Mouse (Mus musculus): Measurements from ENCODE around the gene Stum. TPM values are rescaled to one million over a fixed set of nuclear protein-coding genes. Genes with fewer than 3 reads are reported as not detected.

Stum gene
- total and polyA plus RNA-seq, 3 experiments, result 2.0 to 3.7 (median 2.8) TPM

- Histone ChIP-seq H3K27me3 (ENCODE audit: control insufficient read depth, insufficient read depth, low read length) (no peaks in the 10 kb centered on the region), H3K4me1 (ENCODE audit: control insufficient read depth, insufficient read depth, low read length) (no peaks in the 10 kb centered on the region), H3K79me2 (replicated peaks; ENCODE audit: control insufficient read depth, insufficient read depth, low read length) (no peaks in the 10 kb centered on the region), H3K36me3 (ENCODE audit: control insufficient read depth, insufficient read depth, low read length) (no peaks in the 10 kb centered on the region), H3K9ac (ENCODE audit: low read depth, low read length) (no peak overlapping the region), H3K4me3 (no peak overlapping the region), H3K27ac (no peak overlapping the region)
- TF ChIP-seq CTCF (IDR thresholded peaks at IDR 0.05), result no peak
- TF ChIP-seq POLR2A (IDR thresholded peaks at IDR 0.05; ENCODE audit: insufficient read depth, low read depth, low read length), result no peak
- no peak for TF ChIP-seq EP300 (IDR thresholded peaks at IDR 0.05; ENCODE audit: insufficient read depth, low read depth, low read length)
- 71% methylated on average over 5 of the region's 5 CpGs for WGBS
- no peak for DNase-seq
- intact Hi-C loops (cut with DNase I), result no loop called here
Measured at GRCm38 (mm10) chr1:180504899-180505298, 21.6 kb upstream of the Stum start.

DNA sequence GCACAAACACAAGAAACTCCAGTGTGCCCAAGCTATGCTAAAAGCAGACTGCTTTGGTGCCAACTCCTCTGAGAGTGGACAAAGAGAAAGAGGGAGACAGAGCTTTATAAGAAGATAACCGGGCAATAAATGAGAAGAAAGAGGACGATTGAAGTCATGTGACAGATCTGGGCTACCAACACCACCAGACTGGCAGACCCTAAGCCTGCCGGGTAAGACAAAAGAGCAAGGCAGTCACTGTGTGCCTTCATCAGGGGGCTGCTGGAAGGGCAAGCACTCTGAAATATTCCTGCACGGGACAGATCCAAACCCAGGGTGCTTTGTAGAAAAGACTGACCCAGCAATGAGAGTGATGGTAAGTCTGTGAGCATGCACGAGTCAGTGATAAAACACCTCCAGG, 20.2 kb upstream of the Stum start:
- Histone ChIP-seq H3K36me3 (ENCODE audit: control insufficient read depth, insufficient read depth, low read length) (no peaks in the 10 kb centered on the region), H3K79me2 (replicated peaks; ENCODE audit: control insufficient read depth, insufficient read depth, low read length) (no peaks in the 10 kb centered on the region), H3K9ac (ENCODE audit: low read depth, low read length) (no peak overlapping the region), H3K27ac (no peak overlapping the region), H3K27me3 (ENCODE audit: control insufficient read depth, insufficient read depth, low read length) (no peaks in the 10 kb centered on the region), H3K4me3 (no peak overlapping the region), H3K4me1 (ENCODE audit: control insufficient read depth, insufficient read depth, low read length) (no peaks in the 10 kb centered on the region)
- no peak for DNase-seq
- intact Hi-C loops (cut with DNase I), result no loop called here
- TF ChIP-seq EP300 (IDR thresholded peaks at IDR 0.05; ENCODE audit: insufficient read depth, low read depth, low read length) (no peak), CTCF (IDR thresholded peaks at IDR 0.05) (no peak), POLR2A (IDR thresholded peaks at IDR 0.05; ENCODE audit: insufficient read depth, low read depth, low read length) (no peak)
- 69% methylated on average over 5 of the region's 5 CpGs for WGBS

DNA sequence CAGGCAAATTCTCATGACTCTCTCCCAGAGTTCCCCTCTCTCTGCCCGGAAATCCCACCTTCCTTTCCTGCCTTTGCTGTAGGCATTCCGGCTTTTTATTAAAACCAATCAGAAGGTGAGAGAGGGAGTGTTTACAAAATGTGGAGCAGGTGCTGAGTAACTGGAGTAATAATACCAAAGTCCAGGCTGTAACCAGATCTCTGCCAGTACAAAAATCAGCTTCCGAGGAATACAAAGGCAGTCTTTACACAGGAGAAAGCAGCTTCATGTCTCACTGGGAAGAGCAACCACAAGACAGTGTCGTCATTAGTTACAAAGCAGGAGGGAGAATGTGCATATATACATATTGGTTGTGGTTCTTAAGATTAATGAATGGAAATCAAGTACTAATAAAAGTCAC, 19.3 kb upstream of the Stum start:
- H3K4me3 ChIP-seq, result no peak overlapping the region
- no peak overlapping the region for H3K9ac ChIP-seq (ENCODE audit: low read depth, low read length)
- no peaks in the 10 kb centered on the region for H3K36me3 ChIP-seq (ENCODE audit: control insufficient read depth, insufficient read depth, low read length)
- no peaks in the 10 kb centered on the region for H3K79me2 ChIP-seq (replicated peaks; ENCODE audit: control insufficient read depth, insufficient read depth, low read length)
- no peak for DNase-seq
- no peaks in the 10 kb centered on the region for H3K27me3 ChIP-seq (ENCODE audit: control insufficient read depth, insufficient read depth, low read length)
- intact Hi-C loops (cut with DNase I), result no loop called here
- no peak overlapping the region for H3K27ac ChIP-seq
- WGBS, result 70% methylated on average over 4 of the region's 4 CpGs
- no peaks in the 10 kb centered on the region for H3K4me1 ChIP-seq (ENCODE audit: control insufficient read depth, insufficient read depth, low read length)
- TF ChIP-seq CTCF (IDR thresholded peaks at IDR 0.05), result no peak
- TF ChIP-seq EP300 (IDR thresholded peaks at IDR 0.05; ENCODE audit: insufficient read depth, low read depth, low read length), result no peak
- no peak for TF ChIP-seq POLR2A (IDR thresholded peaks at IDR 0.05; ENCODE audit: insufficient read depth, low read depth, low read length)

DNA sequence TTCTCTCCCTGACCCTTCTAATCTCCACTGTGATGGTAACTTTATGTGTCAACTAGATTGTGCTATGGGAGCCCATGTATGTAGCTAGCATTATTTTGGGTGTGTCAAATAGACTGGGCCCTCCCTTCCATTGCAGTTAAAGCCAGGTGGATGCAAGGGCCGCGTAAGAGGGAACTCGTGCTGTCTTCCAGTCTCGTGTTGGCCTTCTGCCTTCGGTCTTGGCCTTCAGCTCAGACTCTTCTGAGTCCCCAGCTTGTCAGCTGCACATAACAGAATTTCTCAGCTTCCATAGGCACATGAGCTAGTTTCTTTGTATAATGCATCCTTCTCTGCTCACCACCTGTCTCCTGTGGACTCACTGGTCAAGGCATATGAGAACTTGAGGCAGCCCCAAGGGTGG, 17.3 kb upstream of the Stum start:
- Histone ChIP-seq H3K9ac (ENCODE audit: low read depth, low read length) (no peak overlapping the region), H3K27ac (no peak overlapping the region), H3K79me2 (replicated peaks; ENCODE audit: control insufficient read depth, insufficient read depth, low read length) (no peaks in the 10 kb centered on the region), H3K27me3 (ENCODE audit: control insufficient read depth, insufficient read depth, low read length) (no peaks in the 10 kb centered on the region), H3K36me3 (ENCODE audit: control insufficient read depth, insufficient read depth, low read length) (no peaks in the 10 kb centered on the region), H3K4me1 (ENCODE audit: control insufficient read depth, insufficient read depth, low read length) (no peaks in the 10 kb centered on the region), H3K4me3 (no peak overlapping the region)
- no peak for DNase-seq
- 81% methylated on average over 5 of the region's 5 CpGs for WGBS
- intact Hi-C loops (cut with DNase I), result no loop called here
- TF ChIP-seq EP300 (IDR thresholded peaks at IDR 0.05; ENCODE audit: insufficient read depth, low read depth, low read length) (no peak), CTCF (IDR thresholded peaks at IDR 0.05) (no peak), POLR2A (IDR thresholded peaks at IDR 0.05; ENCODE audit: insufficient read depth, low read depth, low read length) (no peak)

GRCm38 (mm10) chr1:180500218-180500617, 16.9 kb upstream of the Stum start:
- no peak overlapping the region for H3K9ac ChIP-seq (ENCODE audit: low read depth, low read length)
- no peak overlapping the region for H3K27ac ChIP-seq
- no peak overlapping the region for H3K4me3 ChIP-seq
- no peak for DNase-seq
- TF ChIP-seq POLR2A (IDR thresholded peaks at IDR 0.05; ENCODE audit: insufficient read depth, low read depth, low read length) (no peak), CTCF (IDR thresholded peaks at IDR 0.05) (no peak), EP300 (IDR thresholded peaks at IDR 0.05; ENCODE audit: insufficient read depth, low read depth, low read length) (no peak)
- no peaks in the 10 kb centered on the region for H3K4me1 ChIP-seq (ENCODE audit: control insufficient read depth, insufficient read depth, low read length)
- no peaks in the 10 kb centered on the region for H3K27me3 ChIP-seq (ENCODE audit: control insufficient read depth, insufficient read depth, low read length)
- H3K79me2 ChIP-seq (replicated peaks; ENCODE audit: control insufficient read depth, insufficient read depth, low read length), result no peaks in the 10 kb centered on the region
- intact Hi-C loops (cut with DNase I), result no loop called here
- H3K36me3 ChIP-seq (ENCODE audit: control insufficient read depth, insufficient read depth, low read length), result no peaks in the 10 kb centered on the region
- 58% methylated on average over 4 of the region's 4 CpGs for WGBS

DNA sequence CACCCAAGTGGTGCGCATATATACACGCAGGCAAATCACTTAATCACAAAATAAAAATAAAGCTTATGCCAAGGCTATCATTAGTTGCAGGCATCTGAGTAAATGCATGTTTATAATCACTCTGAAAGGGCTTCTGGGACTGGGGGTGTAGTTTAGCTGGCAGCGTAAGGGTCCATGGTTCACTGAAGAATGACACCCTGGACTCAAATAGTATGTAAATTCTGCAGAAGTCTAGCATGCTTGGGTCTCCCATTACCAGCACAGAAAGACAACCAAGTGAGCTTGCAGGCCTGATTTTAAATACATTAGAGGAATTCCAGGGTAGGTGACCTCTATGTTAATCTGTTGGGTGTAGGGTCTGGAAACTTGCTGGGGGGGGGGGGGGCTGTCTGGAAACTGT, 16.5 kb upstream of the Stum start:
- DNase-seq, result no peak
- intact Hi-C loops (cut with DNase I), result no loop called here

More for the DNA sequence above, 16.5 kb upstream of the Stum start:
- no peak overlapping the region for H3K4me3 ChIP-seq
- no peaks in the 10 kb centered on the region for H3K4me1 ChIP-seq (ENCODE audit: control insufficient read depth, insufficient read depth, low read length)
- H3K27ac ChIP-seq, result no peak overlapping the region
- H3K27me3 ChIP-seq (ENCODE audit: control insufficient read depth, insufficient read depth, low read length), result no peaks in the 10 kb centered on the region
- H3K36me3 ChIP-seq (ENCODE audit: control insufficient read depth, insufficient read depth, low read length), result no peaks in the 10 kb centered on the region
- TF ChIP-seq CTCF (IDR thresholded peaks at IDR 0.05), result no peak
- TF ChIP-seq POLR2A (IDR thresholded peaks at IDR 0.05; ENCODE audit: insufficient read depth, low read depth, low read length), result no peak
- TF ChIP-seq EP300 (IDR thresholded peaks at IDR 0.05; ENCODE audit: insufficient read depth, low read depth, low read length), result no peak
- WGBS, result 93% methylated on average over 3 of the region's 3 CpGs
- no peaks in the 10 kb centered on the region for H3K79me2 ChIP-seq (replicated peaks; ENCODE audit: control insufficient read depth, insufficient read depth, low read length)
- no peak overlapping the region for H3K9ac ChIP-seq (ENCODE audit: low read depth, low read length)

Data from heart, adult 2 months (tissue).